Mouse (Mus musculus) c-Kit-positive CD71-negative TER-119-negative erythroid progenitor cells, embryonic 14.5 days (primary cell): Measurements from ENCODE around the gene 1520401A03Rik.

ENCODE experiments used
- DNase-seq: peaks from one replicate; pipeline ENCODE4 v3.0.0-alpha.2; 2013; ENCODE audit warnings: low read depth

1520401A03Rik gene

DNA sequence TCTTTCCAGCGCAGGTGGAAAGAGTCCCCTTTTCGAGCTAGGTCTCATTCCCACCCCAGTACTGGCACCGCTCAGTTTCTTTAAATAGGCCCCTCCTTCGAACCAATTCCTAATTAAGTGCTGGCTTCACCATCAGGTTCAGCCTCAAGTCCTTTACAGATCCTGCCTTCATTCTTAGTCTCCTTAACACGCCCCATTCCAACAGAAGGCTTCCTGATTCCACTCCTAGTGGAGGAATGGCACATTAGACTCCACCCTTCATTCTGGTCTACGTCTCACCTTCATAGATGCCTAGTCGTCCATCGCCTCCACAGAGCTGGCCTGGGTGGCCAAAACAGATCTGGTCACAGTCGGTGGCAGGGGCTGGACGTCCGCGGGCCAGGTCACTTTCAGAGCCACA, 20.4 kb upstream of the 1520401A03Rik start:
- no peak for DNase-seq

DNA sequence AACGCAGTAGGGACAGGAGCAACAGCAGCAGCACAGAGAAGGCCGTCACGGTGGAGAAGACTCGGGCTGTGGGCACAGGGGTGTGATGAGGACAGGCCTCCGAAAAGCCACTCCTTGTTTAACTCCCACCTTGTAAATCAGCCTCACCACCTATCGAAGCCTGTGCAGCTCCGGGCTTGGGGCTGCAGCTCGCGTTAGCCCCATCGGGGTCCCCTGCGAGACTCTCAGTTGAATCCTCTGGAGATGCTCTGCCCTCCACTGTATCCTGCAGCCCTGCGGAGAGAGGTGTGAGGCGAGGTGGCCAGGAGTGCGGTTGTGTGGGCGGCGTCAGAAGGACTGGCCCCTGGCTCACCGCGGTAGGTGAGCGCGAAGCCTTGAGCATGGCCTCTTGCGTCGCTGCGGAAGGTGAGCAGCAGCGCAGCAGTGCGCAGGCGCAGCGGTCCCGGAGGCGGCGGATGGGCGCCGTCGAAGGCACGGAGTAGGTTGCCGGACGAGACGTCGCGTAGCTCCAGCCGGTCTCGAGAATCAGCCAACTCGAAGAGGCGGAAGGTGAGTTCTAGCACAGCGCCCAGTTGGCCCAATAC, 19.7 kb upstream of the 1520401A03Rik start:
- no peak for DNase-seq

DNA sequence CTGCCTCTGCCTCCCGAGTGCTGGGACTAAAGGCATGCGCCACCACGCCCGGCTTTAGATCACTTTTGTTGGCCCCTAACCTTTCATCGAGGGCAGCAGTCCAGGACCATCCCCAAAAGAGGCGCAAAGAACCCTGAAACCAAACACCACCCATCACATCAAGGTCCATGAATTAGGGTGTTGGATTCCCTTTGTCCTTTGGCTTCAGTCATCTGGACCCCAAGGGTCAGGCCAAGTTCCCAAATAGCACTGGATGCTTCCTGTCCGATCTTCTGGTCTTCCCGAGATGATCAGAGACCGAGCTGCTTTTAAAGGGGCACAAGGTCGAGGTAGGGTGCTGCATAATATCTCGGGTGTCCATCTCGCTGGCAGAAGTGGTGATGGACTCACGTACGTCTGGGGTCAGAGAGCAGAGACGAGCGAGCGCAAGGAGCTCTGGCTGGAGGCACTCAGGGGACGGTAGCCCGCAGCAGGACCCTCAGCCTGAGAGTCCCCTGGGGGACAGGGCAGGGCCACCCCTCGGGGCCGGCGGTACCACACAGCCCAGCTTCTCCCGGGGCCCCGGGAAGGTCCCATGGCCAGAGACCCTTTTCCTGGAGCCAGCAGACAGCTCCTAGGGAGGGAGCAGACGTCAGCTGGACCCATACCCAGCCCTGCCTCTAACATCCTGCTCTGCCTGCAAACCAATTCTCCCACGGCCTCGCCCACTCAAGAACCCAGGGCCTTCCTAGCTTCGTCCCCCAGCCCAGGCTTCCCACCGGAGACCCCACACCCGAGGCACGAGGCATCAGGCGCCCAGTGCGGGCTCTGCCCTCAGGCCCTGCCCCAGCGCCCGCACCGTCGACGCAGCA, 19.0 kb upstream of the 1520401A03Rik start:
- DNase-seq, result no peak

DNA sequence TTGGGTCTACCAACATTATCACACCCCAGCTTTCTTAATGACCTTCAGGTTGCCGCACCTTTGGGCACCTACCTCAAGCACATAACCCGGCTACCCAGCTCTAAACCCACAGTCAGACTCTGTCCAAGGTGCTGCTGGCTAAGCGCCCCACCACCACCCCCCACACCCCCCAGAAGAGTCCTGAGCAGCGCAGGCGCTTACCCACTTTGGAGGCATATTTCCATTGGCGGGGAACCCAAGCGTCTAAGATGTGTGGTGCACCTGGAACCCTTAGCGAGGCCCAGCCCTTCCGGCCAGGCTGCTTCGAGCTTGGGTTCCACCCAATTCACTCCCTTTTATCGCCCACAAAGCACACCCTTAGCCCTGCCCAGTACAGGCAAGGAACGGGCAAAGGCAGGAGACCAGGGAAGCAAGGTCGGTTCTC, 18.0 kb upstream of the 1520401A03Rik start, which contains the start of gene Paqr4:
TSS of gene Paqr4 (minus strand) at position 270 of the 424 bp plus-strand sequence.
- no peak for DNase-seq

DNA sequence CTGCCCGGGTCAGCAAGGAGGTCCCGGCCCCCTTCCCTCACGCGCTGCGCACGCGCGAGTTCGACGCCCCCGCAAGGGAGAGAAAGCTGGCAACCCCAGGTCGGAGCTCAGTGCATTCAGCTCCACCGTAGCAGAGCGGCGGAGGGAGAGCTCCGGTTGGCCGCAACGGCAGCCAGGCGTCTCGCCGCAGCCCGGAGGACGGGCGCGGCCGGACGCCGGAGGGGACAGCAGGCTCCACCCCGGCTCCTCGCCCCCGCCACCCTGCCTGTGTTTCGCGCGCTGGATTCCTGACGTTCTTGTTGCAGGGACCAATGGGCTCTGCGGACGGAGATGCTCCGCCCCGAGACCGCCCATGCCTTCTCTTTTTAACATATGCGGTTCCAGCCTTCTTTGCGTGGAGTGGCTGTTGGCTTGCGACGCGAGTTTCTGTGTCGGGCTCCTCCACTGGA, 17.6 kb upstream of the 1520401A03Rik start:
- DNase-seq, result peak; percentile 74

DNA sequence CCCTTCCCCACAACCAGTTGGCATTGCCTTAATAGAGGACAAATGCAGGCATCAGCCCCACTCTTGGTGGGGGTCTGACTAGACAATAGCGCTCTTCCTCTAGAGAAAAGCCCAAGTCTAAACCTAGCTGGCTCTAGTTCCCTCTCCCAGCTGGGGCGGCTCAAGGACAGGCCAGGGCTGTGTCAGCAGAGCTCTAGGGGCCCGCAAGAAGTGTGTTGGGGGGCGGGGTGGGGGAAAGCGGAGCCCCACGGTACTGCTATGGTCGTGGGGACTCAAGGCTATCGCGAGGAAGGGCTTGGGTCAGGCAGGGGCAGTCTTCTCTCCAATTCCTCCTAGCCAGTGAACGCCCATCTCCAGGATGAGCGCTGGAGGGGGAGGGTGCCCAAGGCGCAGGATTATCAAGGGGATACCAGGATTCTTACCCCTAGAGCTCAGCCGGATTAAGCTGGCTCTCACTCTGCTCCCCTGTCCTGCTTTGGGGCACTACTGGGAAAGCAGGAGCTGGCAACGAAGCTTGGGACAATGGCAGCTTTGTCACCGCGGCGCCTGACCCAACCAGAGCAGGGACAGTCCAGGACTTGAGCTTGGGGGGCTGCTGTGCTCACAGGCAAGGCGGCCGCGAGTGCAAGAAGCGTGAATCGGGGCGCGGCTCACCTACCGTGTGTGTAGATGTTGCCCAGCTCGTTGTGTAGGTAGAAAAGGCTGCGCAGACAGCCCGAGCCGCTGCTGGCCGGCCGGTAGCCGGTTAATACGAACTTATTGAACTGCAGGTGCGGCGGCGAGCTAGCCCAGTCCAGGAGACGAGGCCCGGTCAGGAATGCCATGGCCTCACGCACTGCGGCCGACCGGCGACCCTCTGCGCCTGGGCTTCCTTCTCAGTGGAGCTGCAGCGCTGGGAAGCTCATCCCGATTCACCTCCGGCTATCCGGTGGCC, 16.9 kb upstream of the 1520401A03Rik start:
- no peak for DNase-seq

DNA sequence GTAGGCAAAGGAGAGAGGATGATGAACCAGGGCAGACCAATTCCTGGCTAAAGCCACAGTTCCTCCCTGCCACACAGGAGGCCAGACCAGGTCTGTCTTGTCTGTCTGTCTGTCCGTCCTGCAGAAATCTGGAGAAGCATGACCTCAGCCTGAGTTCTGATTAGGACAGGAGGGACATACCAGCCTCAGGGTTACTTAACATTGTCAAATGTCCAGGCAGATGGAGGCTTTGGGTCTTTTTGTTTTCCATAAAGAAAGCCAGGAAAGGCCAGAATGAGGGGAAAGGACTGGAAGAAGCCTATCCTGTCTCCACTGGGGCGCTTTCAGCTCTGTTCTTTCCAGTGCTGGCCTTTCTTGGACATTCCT, 16.2 kb upstream of the 1520401A03Rik start:
- DNase-seq, result no peak

DNA sequence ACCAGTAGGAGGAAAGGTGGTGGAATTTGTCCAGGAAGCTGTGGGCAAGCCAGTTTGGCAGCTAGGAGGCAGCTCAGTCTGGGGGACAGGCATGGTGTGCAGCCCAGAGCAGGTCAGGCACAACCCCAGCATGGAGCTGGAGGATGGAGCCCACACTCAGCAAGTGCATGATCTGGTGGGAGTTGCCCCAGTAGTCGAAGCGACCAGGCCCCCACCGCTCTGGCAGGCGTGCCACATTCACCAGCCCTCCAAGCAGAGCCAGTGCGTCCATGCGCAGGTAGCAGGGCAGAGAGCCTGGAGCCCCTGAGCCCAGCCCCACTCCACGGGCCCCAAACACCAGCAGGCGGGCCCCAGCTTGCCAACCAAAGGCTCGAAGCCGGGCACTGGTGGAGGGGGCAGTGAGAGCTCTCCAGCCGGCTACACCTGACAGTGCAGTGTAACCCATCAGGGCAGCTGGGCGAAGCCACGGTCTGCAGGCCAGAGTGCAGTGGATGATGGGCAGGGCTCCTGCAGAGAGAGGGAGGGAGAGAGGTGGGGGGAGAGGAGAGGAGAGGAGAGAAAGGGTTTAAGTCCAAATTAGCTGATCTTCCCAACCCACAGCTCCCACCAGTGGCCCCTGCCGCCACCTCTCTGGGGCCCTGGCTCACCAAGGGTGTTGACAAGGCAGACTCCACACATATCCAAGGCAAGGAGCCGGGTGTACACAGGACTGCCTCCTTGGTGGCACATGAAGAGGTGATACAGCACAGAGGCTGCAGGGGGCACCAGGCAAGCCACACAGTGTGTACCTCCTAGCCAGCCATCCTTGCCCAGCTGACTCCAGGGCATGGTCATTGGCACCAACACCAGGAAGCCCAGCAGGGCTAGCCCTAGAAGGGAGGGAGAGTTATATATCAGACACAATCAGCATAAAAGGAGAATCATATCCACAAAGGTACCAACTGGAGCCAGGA, 15.2 kb upstream of the 1520401A03Rik start:
- DNase-seq, result no peak

DNA sequence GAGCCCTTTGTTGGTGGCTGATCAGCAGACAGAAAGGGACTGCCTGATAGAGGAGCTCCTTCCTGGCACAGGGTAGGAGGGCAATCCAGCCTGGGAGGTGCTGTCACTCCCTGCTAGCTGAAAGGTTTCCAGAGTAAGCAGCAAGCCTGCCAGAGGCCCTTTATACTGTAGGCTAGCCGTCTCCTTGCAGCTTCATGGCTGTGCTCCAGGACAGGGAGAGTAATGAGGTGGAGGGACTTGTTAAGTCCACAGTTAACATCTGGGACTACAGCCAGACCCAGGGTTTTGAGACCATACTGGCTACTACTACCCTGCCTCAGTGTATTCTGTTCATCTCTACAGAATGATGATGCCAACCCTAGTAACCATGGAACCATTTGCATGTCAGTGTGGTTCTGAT, 11.8 kb upstream of the 1520401A03Rik start:
- DNase-seq, result no peak

DNA sequence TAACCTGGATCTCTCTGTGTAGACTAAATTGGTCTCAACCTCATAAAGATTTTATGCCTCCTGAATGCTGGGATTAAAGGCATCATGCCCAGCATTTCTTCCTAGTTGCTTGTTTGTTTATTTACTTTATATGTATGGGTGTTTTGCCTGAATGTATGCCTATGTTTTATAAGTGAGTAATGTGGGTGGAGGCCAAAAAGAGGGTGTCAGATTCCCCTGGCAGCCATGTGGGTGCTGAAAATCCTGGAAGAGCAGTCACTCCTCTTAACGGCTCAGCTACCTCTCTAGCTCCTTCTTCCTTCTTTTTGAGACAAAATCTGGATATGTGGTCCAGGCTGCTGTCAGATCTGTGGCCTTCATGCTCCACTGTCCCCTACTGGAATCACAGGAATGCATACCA, 7.9 kb upstream of the 1520401A03Rik start:
- DNase-seq, result no peak

DNA sequence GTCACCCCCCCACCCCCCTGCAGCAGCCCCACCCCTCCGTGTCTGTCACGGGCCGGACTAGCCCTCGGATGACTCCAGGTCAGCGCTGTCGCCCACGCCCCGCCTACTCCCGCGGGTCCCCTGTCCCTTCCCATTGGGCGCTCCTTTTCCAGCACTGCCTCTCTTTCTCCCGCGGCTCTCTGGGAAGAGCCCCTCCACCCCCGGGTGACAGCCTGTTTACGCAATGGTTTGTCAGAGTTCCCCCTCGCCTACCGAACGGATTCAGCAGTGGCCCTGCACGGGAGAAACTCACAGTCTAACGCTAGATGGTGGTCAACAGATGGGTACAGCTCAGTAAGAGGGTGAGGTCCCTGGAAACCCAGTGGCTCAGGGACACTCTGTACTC, 4.2 kb upstream of the 1520401A03Rik start:
- no peak for DNase-seq

DNA sequence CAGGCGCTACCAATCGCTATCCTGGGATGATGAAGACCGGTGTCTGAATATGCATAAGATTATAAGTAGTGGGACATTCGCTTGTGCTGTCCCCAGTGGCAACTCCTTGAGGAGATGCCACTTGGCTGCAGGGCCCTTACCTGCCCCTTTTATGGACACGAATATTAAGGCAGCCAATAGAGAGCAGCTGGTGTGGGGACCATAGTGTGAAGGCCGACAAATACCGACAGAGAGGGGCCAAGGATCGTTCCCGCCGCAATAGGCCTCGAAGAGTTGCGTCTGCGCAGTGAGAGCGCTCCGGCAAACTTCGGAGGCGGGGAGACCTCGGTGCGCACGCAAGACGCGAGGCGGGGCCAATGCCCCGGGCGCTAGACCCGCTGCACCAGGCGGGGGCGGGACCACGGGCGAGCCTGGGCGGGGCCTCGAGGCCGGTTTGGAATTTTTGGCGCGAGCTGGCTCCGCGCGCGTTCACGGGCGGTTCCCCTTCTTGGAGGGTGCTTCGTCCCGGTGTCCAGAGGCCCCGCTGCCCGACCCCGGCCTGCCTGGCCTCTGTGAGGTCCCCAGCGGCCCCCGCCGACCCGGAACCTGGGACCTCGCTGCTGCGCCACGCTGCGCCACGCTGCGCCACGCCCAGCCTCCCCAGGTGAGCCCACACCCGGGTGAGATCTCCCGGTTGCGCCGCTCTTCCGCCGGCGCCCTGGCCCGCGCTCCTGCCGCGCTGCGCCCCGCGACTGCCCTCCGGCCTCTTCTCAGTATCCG, 3.6 kb upstream of the 1520401A03Rik start, which contains the start of gene Pkmyt1:
TSS of gene Pkmyt1 (plus strand) at position 338 of the 759 bp plus-strand sequence.
- DNase-seq, result peak; percentile 89

DNA sequence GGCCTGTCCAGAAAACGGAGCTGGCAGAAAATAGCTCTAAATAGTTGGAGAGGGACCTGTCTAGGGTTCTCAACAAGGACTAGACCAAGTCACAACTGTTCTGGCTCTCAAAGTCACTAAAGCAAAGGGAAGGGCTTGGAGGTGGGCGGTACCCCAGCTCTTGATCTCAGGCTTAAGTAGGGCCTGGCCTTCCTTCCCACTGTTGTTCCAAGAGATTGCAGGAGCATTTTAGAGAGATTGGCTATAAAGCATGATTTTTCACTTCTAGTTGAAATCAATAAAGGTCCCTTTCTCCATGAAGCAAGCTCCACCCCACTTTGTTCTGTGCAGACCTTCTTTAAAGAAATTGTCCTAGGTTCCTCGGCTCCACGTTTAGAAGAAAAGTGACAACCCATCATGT, 2.9 kb upstream of the 1520401A03Rik start:
- DNase-seq, result no peak

DNA sequence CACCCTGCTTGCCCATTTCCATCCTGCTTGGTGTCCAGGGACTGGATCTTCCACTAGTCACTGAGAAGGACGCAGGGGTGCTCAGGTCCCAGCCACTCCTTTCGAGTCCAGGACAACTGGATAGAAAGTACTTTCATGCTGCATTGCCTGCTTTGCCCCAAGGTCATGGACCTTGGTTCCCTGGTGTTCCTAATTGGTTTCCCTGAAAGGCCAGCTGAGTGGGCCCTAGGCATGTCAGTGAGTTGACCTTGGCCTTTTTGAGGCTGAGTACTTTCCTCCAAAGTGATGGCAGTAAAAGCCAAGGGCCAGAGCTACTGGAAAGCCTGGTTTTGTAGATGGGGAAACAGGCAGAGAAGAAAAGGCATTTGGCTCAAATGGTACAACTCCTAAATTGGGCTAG, 697 bp downstream of the 1520401A03Rik start:
- no peak for DNase-seq

DNA sequence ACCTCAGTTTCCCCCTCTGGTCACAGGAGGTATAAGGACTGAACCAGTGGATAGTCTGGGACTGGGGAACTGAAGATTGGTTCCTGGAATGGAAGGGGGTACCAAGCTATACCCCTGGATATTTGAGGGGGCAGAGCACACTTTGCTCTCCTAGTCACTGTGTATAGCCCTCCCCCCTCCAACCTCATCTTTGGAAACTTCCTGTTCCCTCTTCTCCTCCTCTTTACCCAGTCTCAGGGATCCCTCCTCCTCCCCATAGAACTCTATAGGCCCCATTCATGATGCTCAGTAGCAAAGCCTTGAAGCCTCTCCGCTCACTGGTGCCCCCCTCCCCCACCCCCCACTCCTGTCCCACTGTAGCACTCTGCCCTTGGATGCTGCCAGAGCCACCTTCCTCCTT, 3.1 kb downstream of the 1520401A03Rik start:
- no peak for DNase-seq

DNA sequence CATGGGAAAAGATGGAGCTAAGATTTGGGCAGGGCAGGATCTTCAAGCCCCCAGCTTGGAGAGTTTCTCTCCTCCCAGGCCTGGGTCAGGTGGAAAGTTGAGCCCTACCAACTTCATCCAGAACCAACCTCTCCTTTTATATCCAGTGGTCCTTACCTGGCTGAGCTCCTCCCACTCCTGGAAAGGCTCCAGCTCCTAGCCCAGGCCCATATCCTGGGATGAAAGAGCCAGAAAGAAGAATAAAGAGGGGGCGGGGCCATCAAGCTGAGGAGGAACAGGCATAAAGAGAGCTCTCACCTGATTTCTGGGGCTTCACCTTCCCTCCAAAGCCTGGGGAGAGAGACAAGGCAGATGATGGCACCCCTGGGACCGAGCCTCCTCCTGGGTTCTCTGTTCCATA, 5.6 kb downstream of the 1520401A03Rik start:
- no peak for DNase-seq

DNA sequence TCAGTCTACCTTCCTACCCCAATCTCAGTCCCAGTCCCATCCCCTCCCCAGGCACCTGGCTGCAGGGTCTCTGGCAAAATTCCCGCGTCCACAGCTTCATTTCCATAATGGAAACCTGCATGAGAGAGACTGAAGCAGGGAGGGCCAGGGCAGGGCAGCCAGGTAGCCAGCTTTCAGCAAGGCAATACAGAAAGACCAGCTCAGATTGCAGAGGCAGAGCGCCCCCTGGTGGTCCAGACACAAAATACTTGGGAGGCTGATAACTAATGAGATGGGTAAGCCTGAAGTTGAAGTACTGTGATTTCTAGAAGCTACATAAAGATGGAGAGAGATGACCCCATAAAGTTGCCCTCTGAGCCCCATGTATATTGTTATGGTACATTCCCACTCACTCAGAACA, 16.4 kb downstream of the 1520401A03Rik start:
- DNase-seq, result peak; percentile 57

DNA sequence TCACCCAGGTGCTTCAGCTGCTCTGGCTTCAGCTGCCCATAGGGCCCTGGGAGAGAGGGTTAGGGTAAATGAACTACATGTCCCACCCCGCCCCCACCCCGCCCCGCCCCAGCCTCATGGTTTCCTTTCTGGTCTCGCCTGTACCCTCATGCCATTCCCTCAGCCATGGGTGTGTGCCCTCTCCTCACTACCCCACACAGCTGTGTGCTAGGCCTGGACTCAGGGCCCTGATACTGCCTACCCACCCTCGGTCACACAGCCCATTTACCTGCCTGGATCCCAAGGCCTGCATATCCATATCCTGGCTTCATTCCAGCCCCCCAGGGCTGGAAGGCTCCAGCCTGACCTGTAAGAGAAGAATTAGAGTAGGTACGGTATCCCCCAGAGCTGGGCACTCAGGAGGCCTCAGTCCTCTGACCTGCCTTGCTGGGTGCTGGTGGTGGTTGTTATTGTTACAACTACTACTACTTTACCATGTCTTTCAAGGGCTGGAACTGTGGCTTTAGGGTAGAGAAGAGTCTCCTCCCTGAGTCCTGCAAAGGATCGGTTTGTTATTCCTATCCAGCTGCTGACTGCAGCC, 17.0 kb downstream of the 1520401A03Rik start:
- no peak for DNase-seq

DNA sequence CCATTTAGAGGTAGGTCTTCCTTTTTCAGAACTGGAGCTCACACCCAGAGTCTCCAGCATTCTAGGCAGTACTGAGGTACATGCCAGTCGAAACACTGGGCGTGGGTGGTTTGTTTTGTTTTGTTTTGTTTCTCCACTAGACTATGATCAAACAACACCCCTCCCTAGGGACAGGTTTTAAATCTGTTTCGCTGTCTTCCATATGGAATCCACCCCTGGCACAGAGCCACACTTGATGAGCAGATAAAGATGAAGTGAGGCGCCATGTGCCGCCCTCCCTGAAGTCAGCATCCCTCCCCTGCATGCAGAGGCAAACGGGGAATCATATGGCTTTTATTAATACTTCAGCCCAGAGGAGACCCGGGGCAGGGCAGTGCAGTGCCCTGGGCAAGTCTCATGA, 17.8 kb downstream of the 1520401A03Rik start:
- no peak for DNase-seq

DNA sequence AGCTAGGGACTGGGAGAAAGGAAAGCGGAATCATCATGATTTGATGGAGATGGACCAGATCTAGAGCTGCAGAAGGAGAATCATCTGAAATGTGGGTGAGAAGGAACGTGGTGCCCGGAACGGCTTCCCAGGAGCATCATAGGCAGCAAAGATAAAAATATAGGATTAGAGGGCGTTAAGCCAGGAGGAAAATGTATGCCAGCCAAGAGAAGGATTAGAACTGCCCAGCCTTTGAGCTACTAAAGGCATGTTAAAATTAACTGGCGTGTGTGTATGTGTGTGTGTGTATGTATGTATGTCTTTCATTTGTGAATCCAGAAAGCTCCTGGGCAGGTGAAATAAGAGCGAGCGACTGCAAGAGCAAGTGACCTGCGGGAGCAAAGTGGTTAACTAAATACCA, 19.3 kb downstream of the 1520401A03Rik start:
- no peak for DNase-seq
